Mouse (Mus musculus) CH12.LX (cell line): ENCODE data around the gene Fez1.

Source experiments
- BHLHE40 ChIP-seq: IDR thresholded peaks from 2 replicates; pipeline ENCODE4 v1.6.1; 2011; ENCODE audit warnings: mild to moderate bottlenecking, low read depth, low read length, improper control_type of control experiment
- CTCF ChIP-seq, 2 experiments: IDR thresholded peaks in 1 of 2; conservative IDR thresholded peaks in 1 of 2; 2 replicates each; pipeline ENCODE4 v1.5.1; 2011 to 2012; ENCODE audit warnings: low read depth in 2 of 2, low read length in 2 of 2, improper control_type of control experiment in 1 of 2, inconsistent platforms in 1 of 2, mild to moderate bottlenecking in 1 of 2, moderate library complexity in 1 of 2
- E2F4 ChIP-seq: IDR thresholded peaks from 2 replicates; pipeline ENCODE4 v1.6.1; 2011; ENCODE audit warnings: low read depth, low read length, improper control_type of control experiment; ENCODE audit not compliant: insufficient replicate concordance
- ELF1 ChIP-seq: IDR thresholded peaks from 2 replicates; pipeline ENCODE4 v1.6.1; 2014; ENCODE audit warnings: low read depth, mild to moderate bottlenecking, inconsistent platforms, low read length, improper control_type of control experiment
- EP300 ChIP-seq: IDR thresholded peaks from 2 replicates; pipeline ENCODE4 v1.6.1; 2011; ENCODE audit warnings: low read length, improper control_type of control experiment
- JUN ChIP-seq: IDR thresholded peaks from 2 replicates; pipeline ENCODE4 v1.6.1; 2011; ENCODE audit warnings: low read depth, mild to moderate bottlenecking, low read length, improper control_type of control experiment, moderate library complexity; ENCODE audit not compliant: insufficient read depth
- MAFK ChIP-seq: IDR thresholded peaks from 2 replicates; pipeline ENCODE4 v1.6.1; 2011; ENCODE audit warnings: low read length, improper control_type of control experiment; ENCODE audit not compliant: insufficient replicate concordance
- MAX ChIP-seq: IDR thresholded peaks from 2 replicates; pipeline ENCODE4 v1.6.1; 2011; ENCODE audit warnings: low read length, improper control_type of control experiment
- MEF2A ChIP-seq: IDR thresholded peaks from 2 replicates; pipeline ENCODE4 v1.6.1; 2014; ENCODE audit warnings: low read depth, mild to moderate bottlenecking, inconsistent platforms, low read length, improper control_type of control experiment, borderline replicate concordance
- PAX5 ChIP-seq: IDR thresholded peaks from 2 replicates; pipeline ENCODE4 v1.6.1; 2012; ENCODE audit warnings: low read length, inconsistent platforms, mixed read lengths
- POLR2A ChIP-seq: IDR thresholded peaks from 2 replicates; pipeline ENCODE4 v1.6.1; 2011; ENCODE audit warnings: low read depth, mild to moderate bottlenecking, improper control_type of control experiment, low read length
- POLR2AphosphoS2 ChIP-seq: IDR thresholded peaks from 2 replicates; pipeline ENCODE4 v1.6.1; 2011; ENCODE audit warnings: low read depth, low read length, improper control_type of control experiment
- RCOR1 ChIP-seq: conservative IDR thresholded peaks from 2 replicates; pipeline ENCODE4 v1.6.1; 2012; ENCODE audit warnings: low read depth, mild to moderate bottlenecking, inconsistent platforms, low read length, improper control_type of control experiment
- TCF12 ChIP-seq: IDR thresholded peaks from 2 replicates; pipeline ENCODE4 v1.6.1; 2014; ENCODE audit warnings: low read depth, mild to moderate bottlenecking, inconsistent platforms, low read length, improper control_type of control experiment

GRCm38 (mm10) chr9:36792191-36792590, 29.5 kb upstream of the Fez1 start:
- TF ChIP-seq JUN (no peak), BHLHE40 (no peak), ELF1 (no peak), CTCF (conservative IDR thresholded peaks at IDR 0.05 in 1 of 2, IDR thresholded peaks at IDR 0.05 in 1 of 2; ENCODE audit: low read depth in 2 of 2, low read length in 2 of 2) (no peak), POLR2A (no peak), E2F4 (no peak), PAX5 (no peak), MAFK (no peak), RCOR1 (no peak), EP300 (no peak), TCF12 (no peak), MAX (no peak), MEF2A (no peak), POLR2AphosphoS2 (no peak)
